Mouse (Mus musculus): ENCODE measurements around the gene Xylb. TPM values are rescaled to one million over a fixed set of nuclear protein-coding genes. Genes with fewer than 3 reads are reported as not detected.

Gene Xylb
- polyA plus RNA-seq, 1 experiment, result 5.3 TPM

DNA sequence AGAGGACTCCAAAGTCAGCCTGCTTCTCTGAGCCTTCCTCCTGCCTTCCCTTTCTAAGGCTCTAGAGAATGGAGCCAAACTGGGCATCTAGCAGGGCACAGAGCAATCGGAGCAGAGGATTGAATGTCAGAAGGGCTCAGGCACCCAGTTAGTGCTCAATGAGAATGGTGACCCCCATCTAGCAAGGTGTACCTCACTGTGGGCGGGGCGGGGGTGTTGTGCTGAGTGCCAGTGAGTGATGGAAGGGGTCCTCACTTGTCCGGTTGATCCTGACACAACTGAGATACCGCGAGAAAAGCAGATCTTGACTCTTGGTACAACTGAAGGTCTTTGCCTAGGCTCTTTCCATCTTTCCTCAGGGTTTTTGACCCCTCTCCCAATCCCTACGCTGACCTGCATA lies 18.1 kb upstream of the Xylb start:
- H3K4me3 ChIP-seq (ENCODE audit: control insufficient read depth, insufficient read depth, low read length), result peak overlapping the region; percentile 77
- H3K27me3 ChIP-seq (ENCODE audit: control insufficient read depth, insufficient read depth, low read length), result no peaks in the 10 kb centered on the region
- 39% methylated on average over 7 of the region's 7 CpGs for WGBS
- H3K36me3 ChIP-seq (ENCODE audit: control insufficient read depth, insufficient read depth, low read length), result no peaks in the 10 kb centered on the region
- H3K27ac ChIP-seq (ENCODE audit: control insufficient read depth, insufficient read depth, low read length), result no peak overlapping the region
- DNase-seq, result no peak
- TF ChIP-seq POLR2A (IDR thresholded peaks at IDR 0.05; ENCODE audit: control insufficient read depth, extremely low read depth, insufficient read depth, low read length, poor library complexity) (no peak), CTCF (IDR thresholded peaks at IDR 0.05; ENCODE audit: borderline replicate concordance, control insufficient read depth, extremely low read depth, insufficient read depth, low read length, poor library complexity) (no peak)
- H3K4me1 ChIP-seq (replicated peaks; ENCODE audit: control insufficient read depth, insufficient read depth, low read length), result peaks cover 21% of the 10 kb centered on the region

DNA sequence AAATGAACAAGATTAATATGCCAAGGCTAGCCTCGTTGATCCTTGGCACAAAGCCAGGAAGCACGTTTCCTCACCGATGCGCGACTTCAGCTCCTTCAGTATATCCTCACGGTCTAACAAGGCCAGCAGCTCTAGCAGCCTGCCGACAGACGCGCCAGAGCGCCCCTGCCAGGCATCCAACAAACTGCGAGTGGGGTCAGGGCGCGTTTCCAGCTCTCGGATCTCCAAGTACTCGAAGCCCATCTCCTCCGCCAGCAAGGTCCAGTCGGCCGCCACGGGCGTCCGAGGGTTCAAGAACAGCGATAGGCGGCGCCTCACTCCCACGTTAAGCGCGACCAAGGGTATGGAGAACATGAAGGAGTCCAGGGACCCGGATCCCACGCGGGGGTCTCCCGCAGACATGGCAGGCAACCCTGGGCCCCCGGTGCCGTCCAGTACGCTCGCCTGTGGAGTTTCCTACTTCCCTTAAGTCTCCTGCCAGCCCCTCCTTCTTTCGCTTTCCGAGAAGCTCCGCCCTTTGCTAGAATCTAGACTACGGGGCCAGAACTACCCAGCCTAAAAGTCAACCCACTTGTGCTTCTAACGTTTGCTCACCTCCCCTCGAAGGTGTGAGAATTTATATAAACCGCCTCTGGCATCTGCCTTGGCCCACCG lies 17.5 kb upstream of the Xylb start, which contains the start of gene Acaa1a:
Gene Acaa1a, plus strand, starts transcription at position 119 of the 654 bp plus-strand sequence.
- peak; percentile 37; the same call in 1 of the 2 replicates for TF ChIP-seq CTCF (IDR thresholded peaks at IDR 0.05; ENCODE audit: borderline replicate concordance, control insufficient read depth, extremely low read depth, insufficient read depth, low read length, poor library complexity)
- 0 out of 2 replicates have a peak, but pooled peaks have one; percentile 42 for TF ChIP-seq POLR2A (IDR thresholded peaks at IDR 0.05; ENCODE audit: control insufficient read depth, extremely low read depth, insufficient read depth, low read length, poor library complexity)
- WGBS, result under 1% methylated on average over 43 of the region's 43 CpGs
- peak; percentile 66 for DNase-seq
- H3K27me3 ChIP-seq (ENCODE audit: control insufficient read depth, insufficient read depth, low read length), result no peaks in the 10 kb centered on the region
- H3K4me3 ChIP-seq (ENCODE audit: control insufficient read depth, insufficient read depth, low read length), result peak within 1 kb of the TSS; percentile 95
- H3K36me3 ChIP-seq (ENCODE audit: control insufficient read depth, insufficient read depth, low read length), result no peaks in the 10 kb centered on the region
- peaks cover 15% of the 10 kb centered on the region for H3K4me1 ChIP-seq (replicated peaks; ENCODE audit: control insufficient read depth, insufficient read depth, low read length)
- H3K27ac ChIP-seq (ENCODE audit: control insufficient read depth, insufficient read depth, low read length), result peak within 1 kb of the TSS; percentile 59

DNA sequence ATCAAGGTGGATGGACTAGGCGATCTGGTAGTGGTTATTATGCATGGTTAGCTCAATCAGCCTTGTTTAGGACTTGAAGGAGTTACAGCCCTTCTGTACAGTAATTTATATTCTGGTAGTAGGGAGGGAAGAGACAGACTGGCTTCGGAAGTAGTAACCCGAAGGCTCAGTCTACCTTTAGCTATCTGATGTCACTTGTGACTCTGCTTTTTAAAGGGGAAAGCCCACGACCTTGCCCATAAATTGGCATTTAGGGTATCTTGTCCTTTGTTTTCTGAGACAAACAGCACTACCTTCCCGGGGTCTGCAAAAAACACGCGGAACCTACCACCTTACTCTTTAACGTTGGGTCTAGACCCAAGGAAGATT lies 17.0 kb upstream of the Xylb start:
- Histone ChIP-seq H3K36me3 (ENCODE audit: control insufficient read depth, insufficient read depth, low read length) (no peaks in the 10 kb centered on the region), H3K27ac (ENCODE audit: control insufficient read depth, insufficient read depth, low read length) (peak overlapping the region; percentile 59), H3K4me3 (ENCODE audit: control insufficient read depth, insufficient read depth, low read length) (peak overlapping the region; percentile 77), H3K27me3 (ENCODE audit: control insufficient read depth, insufficient read depth, low read length) (no peaks in the 10 kb centered on the region), H3K4me1 (replicated peaks; ENCODE audit: control insufficient read depth, insufficient read depth, low read length) (peaks cover 14% of the 10 kb centered on the region)
- TF ChIP-seq CTCF (IDR thresholded peaks at IDR 0.05; ENCODE audit: borderline replicate concordance, control insufficient read depth, extremely low read depth, insufficient read depth, low read length, poor library complexity) (no peak), POLR2A (IDR thresholded peaks at IDR 0.05; ENCODE audit: control insufficient read depth, extremely low read depth, insufficient read depth, low read length, poor library complexity) (no peak)
- no peak for DNase-seq
- WGBS, result 3% methylated on average over 8 of the region's 8 CpGs

DNA sequence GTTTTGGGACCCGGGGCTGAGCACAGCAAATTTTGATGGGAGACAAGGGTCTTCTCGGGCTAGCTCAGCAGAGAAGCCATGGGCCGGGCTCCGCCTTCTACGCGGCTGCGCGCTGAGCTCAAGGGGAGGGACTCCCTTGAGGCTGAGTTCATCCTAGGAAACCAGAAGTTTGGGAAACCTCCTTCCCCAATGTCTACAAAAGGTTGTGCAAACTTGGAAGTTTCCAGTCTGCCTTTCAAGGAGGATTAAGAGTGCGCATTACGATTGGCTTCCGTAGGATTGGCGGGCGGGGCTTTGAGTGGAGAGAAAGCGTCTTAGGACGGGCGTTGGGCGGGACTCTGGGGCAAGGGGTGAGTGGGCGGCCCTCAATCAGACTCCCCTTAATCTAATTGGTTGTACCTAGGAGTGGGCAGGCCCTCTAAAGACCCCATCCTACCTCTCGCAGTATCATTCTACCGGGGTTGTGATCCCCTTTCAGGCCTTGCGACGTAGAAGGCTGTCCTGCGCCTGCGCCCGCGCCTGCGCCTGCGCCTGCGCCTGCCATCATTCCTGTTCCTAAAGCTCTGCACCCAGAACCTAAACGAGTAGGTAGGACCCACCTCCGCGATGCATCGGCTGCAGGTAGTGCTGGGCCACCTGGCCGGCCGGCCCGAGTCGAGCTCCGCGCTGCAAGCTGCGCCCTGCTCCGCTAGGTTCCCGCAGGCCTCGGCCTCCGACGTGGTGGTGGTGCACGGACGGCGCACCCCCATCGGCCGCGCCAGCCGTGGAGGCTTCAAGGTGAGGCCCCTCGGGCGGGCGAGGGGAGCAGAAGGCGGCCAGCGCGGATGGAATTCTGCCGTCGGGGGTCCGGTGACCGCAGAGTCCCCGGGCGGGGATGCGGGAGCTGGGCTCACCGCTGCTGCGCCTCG lies 16.0 kb upstream of the Xylb start, which contains the start of gene Myd88:
Gene Myd88, minus strand, starts transcription at position 503 of the 908 bp plus-strand sequence.
- under 1% methylated on average over 66 of the region's 68 CpGs for WGBS
- peaks cover 14% of the 10 kb centered on the region for H3K4me1 ChIP-seq (replicated peaks; ENCODE audit: control insufficient read depth, insufficient read depth, low read length)

DNA sequence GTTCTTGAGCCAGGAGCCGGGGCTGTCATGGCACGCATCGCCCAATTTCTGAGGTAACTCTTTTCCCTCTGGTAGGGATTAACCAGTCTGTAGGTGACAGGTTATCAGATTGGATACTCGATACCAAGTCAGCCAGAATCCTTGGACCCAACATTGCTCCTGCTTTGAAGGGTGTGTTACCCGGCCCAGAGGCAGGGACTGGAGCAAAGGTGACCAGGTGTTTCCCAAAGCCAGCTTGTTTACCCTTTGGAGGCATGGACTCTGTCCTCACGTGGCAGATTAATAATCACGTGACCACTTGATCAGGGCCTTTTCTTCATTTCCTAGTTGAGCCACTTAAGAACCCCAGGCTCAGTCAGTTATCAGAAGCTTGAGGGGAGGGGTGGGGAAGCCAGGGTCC lies 14.5 kb upstream of the Xylb start:
- no peak for DNase-seq
- Histone ChIP-seq H3K36me3 (ENCODE audit: control insufficient read depth, insufficient read depth, low read length) (peaks cover 16% of the 10 kb centered on the region), H3K4me1 (replicated peaks; ENCODE audit: control insufficient read depth, insufficient read depth, low read length) (peaks cover 14% of the 10 kb centered on the region), H3K4me3 (ENCODE audit: control insufficient read depth, insufficient read depth, low read length) (no peak overlapping the region), H3K27ac (ENCODE audit: control insufficient read depth, insufficient read depth, low read length) (no peak overlapping the region), H3K27me3 (ENCODE audit: control insufficient read depth, insufficient read depth, low read length) (no peaks in the 10 kb centered on the region)
- no peak for TF ChIP-seq POLR2A (IDR thresholded peaks at IDR 0.05; ENCODE audit: control insufficient read depth, extremely low read depth, insufficient read depth, low read length, poor library complexity)
- no peak for TF ChIP-seq CTCF (IDR thresholded peaks at IDR 0.05; ENCODE audit: borderline replicate concordance, control insufficient read depth, extremely low read depth, insufficient read depth, low read length, poor library complexity)
- WGBS, result 95% methylated on average over 7 of the region's 7 CpGs

More for the DNA sequence above, 16.0 kb upstream of the Xylb start, which contains the start of gene Myd88:
- Histone ChIP-seq H3K27me3 (ENCODE audit: control insufficient read depth, insufficient read depth, low read length) (no peaks in the 10 kb centered on the region), H3K36me3 (ENCODE audit: control insufficient read depth, insufficient read depth, low read length) (peaks cover 6% of the 10 kb centered on the region), H3K27ac (ENCODE audit: control insufficient read depth, insufficient read depth, low read length) (peak within 1 kb of the TSS; percentile 46), H3K4me3 (ENCODE audit: control insufficient read depth, insufficient read depth, low read length) (peak within 1 kb of the TSS; percentile 95)
- peak; percentile 93 for DNase-seq
- no peak for TF ChIP-seq CTCF (IDR thresholded peaks at IDR 0.05; ENCODE audit: borderline replicate concordance, control insufficient read depth, extremely low read depth, insufficient read depth, low read length, poor library complexity)
- peak; percentile 44; the same call in 1 of the 2 replicates for TF ChIP-seq POLR2A (IDR thresholded peaks at IDR 0.05; ENCODE audit: control insufficient read depth, extremely low read depth, insufficient read depth, low read length, poor library complexity)

DNA sequence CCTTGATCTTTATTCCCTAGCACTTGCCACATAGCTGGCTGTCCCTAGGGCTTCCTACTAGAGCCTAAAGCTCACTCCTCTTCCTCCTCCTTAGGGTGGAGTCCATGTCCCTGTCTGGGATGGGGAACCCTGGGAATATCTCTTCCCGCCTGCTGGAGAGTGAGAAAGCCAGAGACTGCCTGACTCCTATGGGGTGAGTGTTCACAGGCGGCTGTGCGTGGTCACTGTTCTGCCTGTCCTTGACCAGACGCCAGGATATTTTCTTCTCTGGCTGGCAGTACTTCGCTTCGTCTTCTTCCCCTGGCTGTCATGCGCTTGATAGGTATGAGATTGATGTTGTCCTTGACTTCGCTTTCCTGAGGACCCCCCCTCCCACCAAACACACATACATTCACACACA lies 10.8 kb upstream of the Xylb start:
- H3K27ac ChIP-seq (ENCODE audit: control insufficient read depth, insufficient read depth, low read length), result no peak overlapping the region
- no peak for DNase-seq
- peaks cover 25% of the 10 kb centered on the region for H3K36me3 ChIP-seq (ENCODE audit: control insufficient read depth, insufficient read depth, low read length)
- peaks cover 6% of the 10 kb centered on the region for H3K4me1 ChIP-seq (replicated peaks; ENCODE audit: control insufficient read depth, insufficient read depth, low read length)
- TF ChIP-seq CTCF (IDR thresholded peaks at IDR 0.05; ENCODE audit: borderline replicate concordance, control insufficient read depth, extremely low read depth, insufficient read depth, low read length, poor library complexity), result no peak
- TF ChIP-seq POLR2A (IDR thresholded peaks at IDR 0.05; ENCODE audit: control insufficient read depth, extremely low read depth, insufficient read depth, low read length, poor library complexity), result no peak
- H3K27me3 ChIP-seq (ENCODE audit: control insufficient read depth, insufficient read depth, low read length), result no peaks in the 10 kb centered on the region
- no peak overlapping the region for H3K4me3 ChIP-seq (ENCODE audit: control insufficient read depth, insufficient read depth, low read length)
- WGBS, result 97% methylated on average over 8 of the region's 8 CpGs
